Mouse (Mus musculus): ENCODE results near the gene Pgap3.

Gene Pgap3

DNA sequence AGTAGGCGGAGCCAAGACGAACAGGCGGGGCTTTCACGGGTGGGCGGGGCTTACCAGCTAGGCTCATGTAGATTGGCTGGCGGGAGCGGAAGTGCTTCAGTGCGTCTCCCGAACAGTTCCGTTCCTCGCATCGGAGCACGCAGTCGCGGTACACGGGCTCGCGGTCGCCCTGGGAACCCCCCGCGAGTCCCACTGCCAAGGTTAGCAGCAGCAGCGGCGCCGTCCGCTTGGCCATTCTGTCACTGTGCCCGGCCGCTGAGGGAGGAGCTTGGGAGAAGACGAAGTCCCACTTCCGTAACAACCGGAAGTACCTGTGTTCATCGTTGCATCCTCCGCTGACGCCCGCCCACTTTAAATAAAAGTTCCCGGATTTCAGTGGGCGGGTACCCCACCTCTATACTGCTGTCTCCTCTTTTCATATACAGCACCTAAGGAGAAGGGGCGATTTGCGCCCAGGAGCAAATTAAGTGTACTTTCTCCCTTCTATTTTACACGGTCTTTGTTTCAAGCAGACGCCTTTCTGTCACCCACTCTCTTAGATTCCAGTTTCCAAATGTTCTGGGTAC is at the start of gene Pgap3:
TSS of gene Pgap3 (minus strand) at position 330 of the 566 bp plus-strand sequence.
- peak; percentile 95 for DNase-seq (ENCODE audit: low read depth)

DNA sequence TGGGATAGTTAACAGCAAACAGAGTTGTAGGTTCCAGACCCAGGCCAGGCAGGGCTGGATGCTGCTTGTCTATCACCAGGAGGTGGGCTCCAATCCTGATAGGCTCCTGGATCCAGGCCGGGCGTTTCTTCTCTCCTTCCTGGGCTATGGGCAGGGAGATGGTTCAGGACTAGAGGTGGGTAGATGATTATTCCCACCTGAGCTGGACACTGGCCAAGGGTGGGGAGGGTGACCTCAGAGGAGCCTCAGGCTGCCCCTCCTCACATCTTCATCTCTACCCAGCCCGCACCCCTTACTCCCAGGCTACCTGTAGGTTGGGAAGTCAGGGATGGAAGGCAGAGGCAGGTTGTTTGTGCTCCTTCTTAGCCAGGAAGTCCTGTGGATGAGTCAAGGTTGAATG is 49.1 kb upstream of the Pgap3 start:
- no peak for DNase-seq (ENCODE audit: low read depth)

DNA sequence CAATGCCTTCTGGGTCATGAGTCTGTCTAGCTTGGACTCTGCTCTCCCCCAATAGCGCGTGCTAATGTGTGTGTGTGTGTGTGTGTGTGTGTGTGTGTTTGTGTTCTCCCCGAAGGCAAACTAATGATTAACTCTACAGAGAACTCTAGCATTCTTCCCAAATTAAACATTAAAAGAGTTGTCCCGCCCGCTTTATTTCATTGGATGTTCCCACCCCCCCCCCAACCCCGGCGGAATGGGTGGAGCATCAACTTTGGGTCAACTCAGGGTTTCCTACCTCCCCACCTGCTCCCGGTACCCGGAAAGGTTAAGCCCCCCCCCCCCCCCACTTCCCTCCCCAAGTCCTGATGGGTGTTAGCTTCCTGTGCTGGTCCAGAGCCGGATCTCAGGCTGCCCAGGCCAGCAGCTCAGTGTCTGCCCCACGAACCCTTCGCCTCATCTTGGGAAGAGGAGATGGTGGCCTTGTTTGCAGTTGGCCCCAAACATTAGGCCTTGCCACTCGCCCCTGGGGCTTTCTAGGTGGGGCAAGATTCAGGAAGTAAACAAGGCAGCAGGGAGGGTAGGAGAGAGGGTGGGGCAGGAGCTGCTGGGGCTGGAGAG is 48.0 kb upstream of the Pgap3 start:
- no peak for DNase-seq (ENCODE audit: low read depth)

DNA sequence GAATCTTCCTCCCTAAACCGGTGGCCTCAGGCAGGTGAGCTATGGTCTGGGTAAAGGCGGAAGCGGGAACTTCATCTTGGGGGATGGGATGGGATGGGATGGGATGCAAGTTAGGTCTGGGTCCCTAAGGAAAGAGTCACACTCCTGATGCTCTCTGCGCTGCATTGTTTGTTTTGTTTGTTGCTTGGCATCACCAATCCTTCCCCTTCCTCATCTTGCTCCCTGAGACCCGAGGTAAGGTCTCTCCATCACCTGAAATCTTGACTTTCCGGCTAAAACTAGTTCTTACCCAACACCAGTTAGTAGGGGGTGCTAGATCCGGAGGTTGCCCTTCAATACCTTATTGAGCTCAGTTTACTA is 47.2 kb upstream of the Pgap3 start:
- peak; percentile 18 for DNase-seq (ENCODE audit: low read depth)

DNA sequence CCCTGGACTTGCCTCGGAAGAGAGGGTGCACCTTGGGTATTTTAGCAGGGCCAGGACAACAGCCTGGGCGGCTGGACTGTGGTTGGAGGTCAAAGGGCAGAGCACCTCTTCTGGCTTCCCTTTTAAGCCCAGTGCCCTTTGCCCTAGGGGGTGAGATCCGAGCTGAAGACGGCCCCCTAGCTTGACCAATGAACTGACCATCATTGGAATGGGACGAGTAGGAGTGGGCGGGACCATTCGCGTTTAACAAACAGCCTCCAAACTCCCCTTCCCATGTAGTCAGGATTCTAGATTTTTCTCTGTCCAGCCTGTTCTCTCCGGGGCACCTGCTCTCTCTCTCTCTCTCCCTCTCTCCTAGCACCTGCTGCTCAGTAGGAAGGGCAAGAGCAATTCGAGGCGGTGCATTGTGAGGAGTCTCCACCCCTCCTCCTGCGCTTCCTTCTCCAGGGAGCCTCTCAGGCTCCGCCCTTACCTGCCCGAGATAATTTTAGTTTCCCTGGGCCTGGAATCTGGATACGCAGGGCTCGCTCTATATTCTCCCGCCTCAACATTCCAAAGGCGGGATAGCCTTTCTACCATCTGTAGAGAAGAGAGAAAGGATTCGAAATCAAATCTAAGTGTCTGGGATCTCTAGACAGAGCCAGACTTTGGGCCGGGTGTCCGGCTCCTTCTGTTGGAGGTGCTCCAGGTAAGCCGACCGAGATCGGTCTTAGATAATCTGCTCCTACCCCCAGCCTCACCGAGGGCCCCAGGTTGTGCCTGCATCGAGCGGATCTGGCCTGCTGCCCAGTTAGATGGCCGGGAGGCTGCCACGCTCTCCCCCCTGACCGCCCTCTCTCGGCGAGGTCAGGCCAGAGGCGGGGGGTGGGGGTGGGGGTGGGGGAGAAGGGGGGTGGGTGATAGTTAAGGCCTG is 46.5 kb upstream of the Pgap3 start:
- DNase-seq (ENCODE audit: low read depth) = peak; percentile 31

DNA sequence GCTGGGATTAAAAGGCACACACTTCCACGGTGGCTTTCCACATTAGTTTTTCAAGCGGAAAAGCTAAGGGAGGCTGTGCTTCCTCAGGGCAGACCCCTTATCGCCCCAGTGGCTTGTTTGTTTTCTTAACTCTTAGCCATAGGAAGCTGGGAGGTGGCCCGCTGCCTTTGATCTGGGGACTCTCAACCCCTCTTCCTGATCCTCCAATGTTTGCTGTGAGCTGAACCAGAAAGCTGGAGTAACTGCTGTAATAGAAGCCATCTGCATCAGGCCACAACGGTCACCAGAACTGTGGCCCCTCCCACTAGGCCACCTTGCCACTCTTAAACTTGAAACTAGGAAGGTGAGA is 45.9 kb upstream of the Pgap3 start, which contains the start of gene Grb7:
TSS of gene Grb7 (plus strand) at position 182 of the 349 bp plus-strand sequence.
- no peak for DNase-seq (ENCODE audit: low read depth)

DNA sequence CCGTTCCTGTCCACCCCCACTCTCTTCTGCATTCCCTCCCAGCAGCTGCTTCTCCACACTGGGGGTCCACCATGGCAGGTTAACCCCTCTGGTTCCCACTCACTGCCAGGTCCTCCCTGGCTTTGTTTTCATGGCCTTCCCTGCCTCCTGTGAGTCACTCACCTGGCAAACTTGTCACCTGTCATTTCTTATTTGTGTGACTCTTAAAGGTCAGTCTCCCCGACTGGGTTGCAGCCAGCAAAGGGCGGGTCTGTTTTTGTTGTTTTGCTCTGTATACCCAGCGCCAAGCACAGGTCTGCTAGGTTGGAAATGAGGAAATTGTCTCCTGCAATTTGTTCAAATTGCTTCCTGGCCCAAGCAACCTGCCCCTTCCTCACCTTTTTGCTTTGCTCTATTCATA is 45.4 kb upstream of the Pgap3 start:
- peak; percentile 33 for DNase-seq (ENCODE audit: low read depth)

DNA sequence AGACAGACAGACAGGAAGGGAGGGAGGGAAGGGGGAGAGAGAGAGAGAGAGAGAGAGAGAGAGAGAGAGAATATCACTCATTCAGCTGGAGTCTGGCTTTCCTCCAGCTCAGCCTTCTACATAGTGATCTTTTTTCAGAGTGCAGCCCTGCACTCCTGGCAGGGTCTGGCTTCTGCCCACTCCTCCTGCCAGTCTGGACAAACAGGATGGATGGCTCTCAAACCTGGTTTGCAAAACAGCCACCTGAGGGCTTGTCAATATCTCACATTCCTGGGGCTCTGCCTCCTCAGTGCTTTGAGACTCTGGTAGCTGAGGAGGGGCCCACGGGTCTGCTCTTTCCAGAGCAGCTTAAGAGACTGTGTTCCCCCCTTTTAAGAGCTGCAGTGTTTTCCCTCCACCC is 44.9 kb upstream of the Pgap3 start:
- DNase-seq (ENCODE audit: low read depth) = peak; percentile 45

DNA sequence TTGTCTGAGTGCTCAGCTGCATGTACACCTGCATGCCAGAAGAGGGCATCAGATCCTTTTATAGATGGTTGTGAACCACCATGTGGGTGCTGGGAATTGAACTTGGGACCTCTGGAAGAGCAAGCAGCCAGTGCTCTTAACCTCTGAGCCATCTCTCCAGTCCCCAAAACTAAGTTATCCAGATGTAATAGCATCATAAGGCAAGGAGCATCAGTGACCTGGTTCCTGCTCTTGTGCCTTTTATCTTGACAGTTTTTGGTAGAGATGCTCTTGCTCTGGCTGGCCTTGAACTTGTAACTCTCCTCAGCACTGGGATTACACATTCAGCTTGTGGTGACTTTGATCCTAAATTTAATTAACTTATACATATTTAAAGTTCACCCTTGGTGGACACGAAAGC is 43.4 kb upstream of the Pgap3 start:
- no peak for DNase-seq (ENCODE audit: low read depth)

DNA sequence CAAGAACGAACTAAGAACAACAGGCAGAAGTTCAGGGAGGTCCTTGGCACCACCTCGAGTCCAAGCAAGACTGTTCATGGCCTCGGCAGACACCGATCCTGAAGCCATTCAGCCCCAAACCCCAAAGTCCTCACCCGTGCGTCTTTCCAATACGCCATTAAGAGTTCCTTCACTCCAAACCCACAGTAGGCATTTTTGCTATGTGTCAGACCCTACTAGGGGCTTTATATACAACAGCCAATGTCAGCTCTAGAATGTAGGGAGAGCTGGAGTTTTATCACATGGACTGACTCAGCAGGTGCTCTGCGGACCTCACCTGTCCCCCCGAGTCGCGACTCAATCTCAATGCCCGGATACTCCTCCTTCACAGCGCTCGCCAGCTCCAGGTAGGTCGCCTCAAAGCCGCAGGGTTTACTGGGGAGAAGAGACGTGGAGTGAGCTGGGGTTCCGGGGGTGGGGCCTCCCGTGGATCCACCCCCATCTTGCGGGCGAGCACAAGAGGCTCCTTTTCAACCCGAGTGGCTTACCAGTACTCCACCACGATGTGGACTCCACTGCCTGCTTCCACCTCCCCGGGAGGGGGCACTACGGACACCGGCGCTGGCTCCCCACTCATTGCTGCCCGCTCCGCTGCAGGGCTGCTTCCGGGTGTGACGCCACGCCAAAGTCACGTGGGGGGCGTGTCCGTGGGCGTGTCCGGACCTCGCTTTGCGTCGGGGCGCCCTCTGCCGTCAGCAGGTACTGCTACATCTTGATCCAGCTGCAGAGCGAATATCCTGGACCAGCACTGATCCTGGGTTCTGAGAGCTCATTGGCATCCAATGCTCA is 38.3 kb upstream of the Pgap3 start, which contains the start of gene Mien1:
TSS of gene Mien1 (minus strand) at position 661 of the 828 bp plus-strand sequence.
- peak; percentile 96 for DNase-seq (ENCODE audit: low read depth)

DNA sequence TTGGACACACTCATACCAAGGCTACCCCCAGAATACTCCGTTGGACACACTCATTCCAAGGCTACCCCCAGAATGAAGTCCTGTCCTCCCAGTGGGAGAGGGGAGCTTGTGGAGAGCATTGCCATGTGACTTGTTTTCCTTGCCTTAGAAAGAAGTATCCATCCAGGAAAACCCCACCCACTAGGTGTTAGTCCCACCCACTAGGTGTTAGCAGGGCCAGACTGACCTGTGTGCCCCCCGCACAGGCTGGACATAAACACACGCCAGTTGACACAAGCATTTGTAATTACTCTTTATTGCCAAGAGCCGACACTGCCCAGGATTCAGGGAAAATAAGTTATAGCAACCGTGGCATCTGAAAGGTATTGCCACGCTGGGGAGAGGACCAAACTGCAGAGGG is 37.2 kb upstream of the Pgap3 start:
- DNase-seq (ENCODE audit: low read depth) = no peak

DNA sequence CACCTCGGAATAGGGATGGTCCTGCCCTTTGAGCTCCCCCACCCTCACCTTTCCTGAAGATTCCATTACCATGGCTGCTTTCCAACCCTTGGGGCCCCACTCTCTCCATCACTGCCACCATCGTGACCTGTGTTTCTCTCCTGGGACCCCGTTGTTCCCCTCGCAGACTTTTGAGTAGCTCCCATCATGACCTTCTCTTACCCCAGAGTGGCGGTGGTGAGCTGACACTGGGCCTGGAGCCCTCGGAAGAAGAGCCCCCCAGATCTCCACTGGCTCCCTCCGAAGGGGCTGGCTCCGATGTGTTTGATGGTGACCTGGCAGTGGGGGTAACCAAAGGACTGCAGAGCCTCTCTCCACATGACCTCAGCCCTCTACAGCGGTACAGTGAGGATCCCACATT is 35.4 kb upstream of the Pgap3 start:
- DNase-seq (ENCODE audit: low read depth) = no peak

DNA sequence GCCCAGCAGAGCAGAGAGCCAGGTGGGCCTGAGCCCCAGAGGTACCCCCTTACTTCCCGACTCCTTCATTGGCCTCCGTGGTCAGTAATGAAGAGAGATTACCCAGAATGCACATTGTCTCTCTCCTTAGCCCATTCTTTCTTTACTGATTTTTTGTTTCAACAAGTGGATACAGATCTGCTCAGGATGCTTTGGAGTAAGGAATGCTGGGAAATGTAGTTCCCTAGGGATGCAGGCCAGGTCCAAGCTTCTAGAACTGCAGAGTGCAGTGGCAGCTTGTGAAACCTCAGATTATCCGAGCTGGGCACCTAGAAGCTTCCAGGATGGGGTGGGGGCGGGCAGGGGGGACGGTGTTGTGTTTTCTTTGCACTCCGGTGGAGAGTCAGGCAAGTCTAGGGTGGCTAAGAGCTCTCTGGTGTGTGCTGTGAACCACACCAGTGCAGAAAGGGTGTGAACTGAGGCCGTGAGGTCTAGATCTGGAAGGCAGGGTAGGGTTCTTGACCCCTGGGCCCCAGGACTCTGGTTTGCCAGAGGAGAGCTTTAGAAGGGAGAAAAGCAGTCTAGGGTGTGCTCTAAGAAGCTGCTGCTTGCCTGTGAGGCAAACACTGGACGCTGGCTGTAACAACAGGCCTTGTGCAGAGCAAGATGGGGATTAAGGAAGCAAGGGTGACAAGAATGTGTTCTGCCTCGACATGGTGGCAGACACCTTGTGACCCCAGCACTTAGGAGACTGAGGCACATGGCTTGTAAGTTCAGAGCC is 31.6 kb upstream of the Pgap3 start:
- DNase-seq (ENCODE audit: low read depth) = no peak

DNA sequence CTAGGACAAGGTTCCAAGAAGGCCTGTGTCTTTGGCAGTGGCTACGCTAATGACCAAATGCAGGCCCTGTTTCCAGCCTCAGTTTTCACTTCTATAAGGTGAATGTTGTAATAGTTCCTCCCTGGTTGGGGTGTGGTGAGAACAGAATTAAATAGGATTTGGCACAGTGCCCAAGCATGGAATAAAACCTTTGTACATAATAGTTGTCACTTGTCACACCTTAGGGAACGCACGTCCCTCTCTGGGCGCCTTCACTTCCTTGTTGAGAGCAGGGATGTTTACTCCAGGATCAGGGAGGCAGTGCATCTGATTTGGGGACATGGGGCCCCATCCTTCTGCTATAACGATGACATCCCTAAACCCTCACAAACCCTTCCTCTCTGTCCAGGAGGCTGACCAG is 28.1 kb upstream of the Pgap3 start:
- DNase-seq (ENCODE audit: low read depth) = no peak

DNA sequence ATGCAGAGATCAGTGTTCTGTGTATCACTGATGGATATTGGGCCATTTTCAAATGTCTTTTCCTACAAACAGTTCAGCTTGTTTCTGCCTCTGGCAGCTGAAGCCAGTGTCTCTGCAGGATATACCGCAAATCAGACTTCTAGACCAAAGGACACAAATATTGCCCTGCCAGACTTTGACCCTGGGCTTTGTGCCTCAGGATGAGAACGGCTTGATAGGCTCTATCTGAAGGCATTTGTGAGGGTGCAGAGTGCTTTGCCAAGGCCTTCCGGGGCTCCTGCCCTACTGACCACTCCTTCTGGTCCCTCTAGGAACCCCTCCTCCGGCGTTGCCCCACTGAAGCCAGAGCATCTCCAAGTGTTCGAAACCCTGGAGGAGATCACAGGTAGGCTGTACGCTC is 26.3 kb upstream of the Pgap3 start:
- DNase-seq (ENCODE audit: low read depth) = no peak

DNA sequence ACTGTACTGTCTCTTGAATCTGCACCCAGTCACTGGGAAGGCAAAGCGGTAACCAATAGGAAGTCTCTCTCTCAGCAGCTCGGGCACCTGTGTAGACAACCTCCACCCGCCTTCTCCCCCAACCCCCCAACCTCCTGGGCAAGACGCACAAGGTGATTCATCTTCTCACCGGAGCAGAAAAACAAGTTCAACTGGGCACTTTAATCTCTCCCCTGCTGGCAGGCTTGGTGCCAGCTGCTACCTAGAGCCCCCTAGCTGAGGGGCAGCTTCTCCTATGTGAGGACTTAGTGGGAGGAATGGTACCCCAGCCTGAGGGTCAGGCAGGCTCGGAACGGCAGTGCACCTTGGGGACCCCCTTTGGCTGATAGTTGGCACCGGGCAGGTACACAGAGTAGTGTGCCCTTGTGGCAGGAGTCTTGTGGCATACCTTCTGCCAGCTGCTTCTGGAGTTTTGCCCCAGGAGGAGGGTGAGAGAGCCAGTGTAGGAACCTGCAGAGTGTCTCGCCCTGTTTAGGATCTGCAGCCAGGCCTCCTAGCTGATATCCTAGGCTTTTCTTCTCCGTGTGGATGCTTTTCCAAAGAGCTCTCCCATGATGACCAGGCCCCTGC is 18.8 kb upstream of the Pgap3 start:
- no peak for DNase-seq (ENCODE audit: low read depth)

DNA sequence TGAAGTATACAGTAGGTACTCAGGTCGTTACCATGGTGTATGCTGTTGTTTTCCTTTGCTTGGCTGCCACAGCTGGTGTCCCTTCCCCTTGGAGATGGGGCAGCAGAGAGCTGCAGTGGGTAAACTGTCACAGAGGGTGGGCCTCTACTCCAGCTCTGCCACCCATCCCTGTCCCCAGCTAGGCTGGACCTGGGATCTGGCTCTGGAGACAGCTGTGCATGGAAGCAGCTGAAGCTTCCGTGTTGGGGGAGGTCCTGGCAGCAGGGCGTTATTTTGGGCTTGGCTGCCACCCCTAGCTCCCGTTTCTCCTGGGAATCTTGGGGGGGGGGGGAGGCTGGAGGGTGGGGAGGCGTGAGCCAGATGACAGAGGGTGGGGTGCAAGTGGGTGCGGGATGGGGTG is 18.0 kb upstream of the Pgap3 start:
- no peak for DNase-seq (ENCODE audit: low read depth)

DNA sequence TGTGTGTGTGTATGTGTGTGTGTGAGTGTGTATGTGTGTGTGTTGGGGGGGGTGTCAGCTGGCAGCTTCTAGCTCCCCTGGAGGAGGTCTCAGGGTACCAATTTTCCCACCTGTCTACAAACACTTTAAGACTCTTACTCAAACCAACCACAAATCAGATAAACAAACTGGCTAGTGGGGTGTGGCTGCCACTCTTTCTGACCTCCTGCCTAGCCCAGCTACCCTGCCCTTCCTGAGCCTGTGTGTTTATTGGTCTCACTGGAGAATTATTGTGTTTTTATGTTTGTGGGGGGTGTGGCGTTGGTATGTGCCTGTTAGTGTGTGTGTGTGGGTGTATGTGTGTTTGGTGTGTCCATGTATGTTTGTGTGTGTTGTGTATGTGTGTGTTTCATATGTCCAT is 16.8 kb upstream of the Pgap3 start:
- DNase-seq (ENCODE audit: low read depth) = no peak

DNA sequence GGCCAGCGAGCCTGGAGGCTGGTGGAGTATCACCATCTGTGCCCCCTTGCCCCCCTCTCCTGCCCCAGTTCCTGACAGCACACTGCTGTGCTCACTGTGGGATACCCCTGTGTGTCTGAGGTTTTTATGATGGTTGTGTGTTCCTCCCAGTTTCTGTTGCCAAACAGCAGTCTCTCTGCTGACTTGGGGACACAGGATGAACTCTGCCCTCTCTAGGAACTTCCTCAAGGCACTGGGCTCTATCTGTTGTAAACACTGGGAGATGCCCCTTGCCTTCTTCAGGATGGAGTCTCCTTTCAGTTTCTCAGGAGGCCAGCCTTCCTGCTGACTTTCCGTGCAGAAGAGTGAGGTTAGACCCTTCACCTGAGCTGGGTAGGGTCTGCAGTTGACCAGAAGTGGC is 13.9 kb upstream of the Pgap3 start:
- DNase-seq (ENCODE audit: low read depth) = no peak

DNA sequence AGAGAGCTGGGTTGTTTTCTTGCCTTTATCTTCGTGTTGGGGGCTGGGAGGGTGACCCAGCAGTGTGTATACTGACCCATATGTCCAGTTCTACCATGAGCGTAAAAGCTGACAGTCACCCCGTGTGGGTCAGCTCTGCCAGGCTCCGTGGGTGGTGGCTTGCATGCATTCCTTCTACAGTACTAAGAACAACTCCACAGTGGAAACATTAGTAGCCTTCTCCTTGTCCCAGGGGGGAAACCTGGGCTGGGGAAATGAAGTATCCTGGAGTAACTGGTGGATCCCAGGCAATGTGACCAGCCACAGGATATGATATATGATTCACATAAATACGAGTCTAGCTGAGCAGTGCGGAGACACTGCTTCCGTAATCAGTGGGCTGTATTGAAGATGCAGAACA is 13.4 kb upstream of the Pgap3 start:
- DNase-seq (ENCODE audit: low read depth) = no peak

DNA sequence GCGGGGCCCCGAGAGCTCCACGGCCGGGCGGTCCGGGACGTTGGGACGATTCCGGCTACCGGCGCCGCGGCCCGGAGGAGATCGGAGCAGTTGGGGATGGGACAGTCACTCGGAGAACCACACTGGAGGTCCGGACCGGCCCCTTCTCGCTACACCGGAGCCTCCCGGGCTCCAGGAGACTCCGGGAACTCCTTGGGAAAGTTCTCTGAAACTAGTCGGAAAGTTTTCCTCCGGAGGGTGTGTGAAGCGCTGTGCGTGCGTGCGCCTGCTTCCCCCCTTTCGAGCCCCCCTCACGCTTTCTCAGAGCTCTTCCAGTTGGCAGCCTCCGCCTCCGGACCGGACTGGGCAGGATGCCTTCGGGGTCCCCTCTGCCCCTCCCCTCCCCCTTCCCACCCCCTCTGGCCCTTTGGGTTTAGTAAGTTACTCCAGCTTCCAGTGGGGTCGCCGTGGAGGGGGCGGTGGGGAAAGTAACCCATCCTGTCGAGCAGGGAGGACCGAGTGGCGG is 12.6 kb upstream of the Pgap3 start:
- DNase-seq (ENCODE audit: low read depth) = peak; percentile 30

All from induced T-regulatory cell, adult 2 months (primary cell).